Mouse (Mus musculus) neutrophil, adult 65 days (primary cell): ENCODE results near the gene Dppa4. TPM values are rescaled to one million over a fixed set of nuclear protein-coding genes. Genes with fewer than 3 reads are reported as not detected.

Experiments
- total RNA-seq: library from RNA; stranded (reverse); gene quantifications from 2 replicates; pipeline ENCODE4 v1.2.4, GENCODE M21; 2023

The Dppa4 gene
- total RNA-seq: not detected in 2 replicates

DNA sequence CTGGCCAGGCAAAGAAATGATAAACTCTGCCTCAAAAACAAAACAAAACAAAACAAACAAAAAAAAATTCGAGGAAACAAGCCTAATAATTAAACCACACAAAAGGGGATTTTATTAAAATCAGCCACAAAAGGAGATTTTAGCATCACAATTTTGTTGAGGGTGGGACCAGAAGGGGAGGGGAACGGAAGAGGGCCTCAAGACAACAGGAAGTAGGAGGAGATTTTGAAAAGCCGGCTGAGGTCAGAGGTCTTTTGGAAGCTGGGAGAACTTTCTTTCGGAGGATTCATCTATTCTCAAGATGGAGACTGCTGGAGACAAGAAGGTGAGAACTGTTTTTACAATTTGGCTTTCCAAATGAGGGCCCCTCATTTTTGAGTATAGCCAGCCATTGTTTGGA lies at the start of gene Dppa4:
Dppa4 (plus strand) TSS at position 217 of the 400 bp plus-strand sequence.

DNA sequence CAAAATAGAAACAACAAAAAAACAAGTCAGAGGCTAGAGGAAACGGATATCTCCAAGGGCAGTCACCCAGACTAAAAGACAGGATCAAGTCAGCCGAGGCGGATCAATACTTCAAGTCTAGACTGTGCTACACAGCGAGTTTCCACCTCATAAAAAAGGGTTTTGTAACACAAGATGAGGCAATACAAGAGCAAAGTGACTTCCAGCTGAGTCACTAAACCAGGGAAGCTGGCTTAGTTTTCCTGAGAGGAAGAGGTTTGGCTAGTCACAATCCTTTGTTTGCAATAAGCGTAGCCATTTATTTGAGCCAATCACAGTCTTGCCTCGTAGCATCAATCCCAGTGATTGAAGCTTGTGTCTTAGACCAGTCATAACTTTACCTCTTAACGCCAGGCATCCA lies 20.0 kb downstream of the Dppa4 start, which contains the start of gene Dppa2:
Dppa2 (plus strand) TSS at position 400 of the 400 bp plus-strand sequence.

Other genes starting within 250 kb of the Dppa4 start
- not detected in 2 replicates for gene Dppa2, start 20.2 kb downstream of the Dppa4 start, total RNA-seq
- not detected in 2 replicates for gene Gm5485, start 128.7 kb downstream of the Dppa4 start, total RNA-seq
- not detected in 2 replicates for gene Morc1, start 147.5 kb downstream of the Dppa4 start, total RNA-seq